Mouse (Mus musculus) spleen, adult 2 months (tissue): ENCODE results near the gene Sec61g. TPM values are rescaled to one million over a fixed set of nuclear protein-coding genes. Genes with fewer than 3 reads are reported as not detected.

Experiments used
- DNase-seq, 2 experiments: peaks; one replicate each; pipeline versions ENCODE4 v3.0.0 to v3.0.0-alpha.2; 2012 to 2021; ENCODE audit warnings: low spot score in 2 of 2, low read depth in 1 of 2
- H3K27ac ChIP-seq: fragments of 200-500 bp; 2 replicates; pipeline ENCODE4 v1.5.1; 2012; ENCODE audit warnings: low read length, inconsistent platforms; ENCODE audit not compliant: insufficient read depth
- H3K27me3 ChIP-seq: fragments of 200-500 bp; 2 replicates; pipeline ENCODE4 v1.6.1; 2012; ENCODE audit warnings: mild to moderate bottlenecking, moderate library complexity, low read length, inconsistent platforms; ENCODE audit not compliant: control insufficient read depth, insufficient read depth
- H3K36me3 ChIP-seq: fragments of 200-500 bp; 2 replicates; pipeline ENCODE4 v1.6.1; 2012; ENCODE audit warnings: mild to moderate bottlenecking, low read length, inconsistent platforms; ENCODE audit not compliant: control insufficient read depth, insufficient read depth
- H3K4me1 ChIP-seq: fragments of 200-500 bp; 2 replicates; pipeline ENCODE4 v1.6.1; 2011; ENCODE audit warnings: inconsistent platforms; ENCODE audit not compliant: control insufficient read depth, insufficient read depth, insufficient read length
- H3K4me3 ChIP-seq: fragments of 200-500 bp; 2 replicates; pipeline ENCODE4 v1.5.1; 2011; ENCODE audit warnings: mild to moderate bottlenecking, inconsistent platforms; ENCODE audit not compliant: insufficient read depth, insufficient read length; ENCODE audit errors: extremely low read depth
- CTCF ChIP-seq: fragments of 200-500 bp; IDR thresholded peaks from 2 replicates; pipeline ENCODE4 v1.5.1; 2011; ENCODE audit warnings: mild to moderate bottlenecking, inconsistent platforms; ENCODE audit not compliant: insufficient read depth, insufficient read length, insufficient replicate concordance; ENCODE audit errors: extremely low read depth
- POLR2A ChIP-seq: fragments of 200-500 bp; IDR thresholded peaks from 2 replicates; pipeline ENCODE4 v1.6.1; 2011; ENCODE audit warnings: low read depth, low read length, inconsistent platforms
- WGBS: fragments of 180-500 bp; shearing (Covaris S2); methylation state at CpG from one replicate; pipeline ENCODE4 v1.1.7; 2018; 5-methylcytosine and 5-hydroxymethylcytosine counted together
- polyA plus RNA-seq: library from polyadenylated mRNA; depleted of rRNA; stranded (reverse); fragments of >200 nt; gene quantifications from 2 replicates; pipeline ENCODE4 v1.2.3, GENCODE M21; 2012; rRNA removed

Sec61g gene
- polyA plus RNA-seq, 1 experiment: 6.6 TPM

GRCm38 (mm10) chr11:16507385-16508051 is 766 bp downstream of the Sec61g start:
- Histone ChIP-seq H3K36me3 (peaks cover 15% of the 10 kb centered on the region), H3K27ac (peak overlapping the region; percentile 69), H3K4me1 (no peaks in the 10 kb centered on the region), H3K4me3 (peak overlapping the region; percentile 84), H3K27me3 (no peaks in the 10 kb centered on the region)
- peak in 1 of 2 experiments; percentile 5 for DNase-seq
- 2% methylated on average over 26 of the region's 26 CpGs for WGBS
- no peak for TF ChIP-seq CTCF

GRCm38 (mm10) chr11:16505999-16506398 is 2.3 kb downstream of the Sec61g start:
- H3K27me3 ChIP-seq: no peaks in the 10 kb centered on the region
- WGBS: 90% methylated on average over 6 of the region's 6 CpGs

DNA sequence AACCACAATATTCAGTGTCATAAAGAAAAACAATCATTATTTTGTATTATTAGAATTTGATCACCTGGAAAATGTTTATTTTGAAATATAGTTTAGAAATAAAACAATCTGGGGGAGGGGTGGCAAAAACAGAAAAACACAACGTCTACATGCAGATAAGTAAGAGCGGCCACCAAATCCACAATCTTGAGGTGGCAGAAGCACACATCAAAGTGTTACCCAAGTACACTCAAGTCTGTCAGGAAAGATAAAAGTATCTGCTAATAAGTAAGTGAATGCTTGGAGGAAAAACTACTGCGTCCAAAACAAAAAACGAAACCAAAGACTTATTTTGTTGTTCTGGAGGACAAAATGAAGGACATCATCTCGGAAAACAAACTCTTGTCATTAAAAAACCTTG is 5.1 kb downstream of the Sec61g start:
- Histone ChIP-seq H3K36me3 (peaks cover 22% of the 10 kb centered on the region), H3K27me3 (no peaks in the 10 kb centered on the region), H3K4me1 (no peaks in the 10 kb centered on the region), H3K27ac (no peak overlapping the region), H3K4me3 (no peak overlapping the region)
- DNase-seq: no peak
- TF ChIP-seq POLR2A: no peak
- TF ChIP-seq CTCF: no peak
- WGBS: 77% methylated on average over 5 of the region's 5 CpGs

More at GRCm38 (mm10) chr11:16505999-16506398, 2.3 kb downstream of the Sec61g start:
- Histone ChIP-seq H3K4me1 (no peaks in the 10 kb centered on the region), H3K27ac (no peak overlapping the region), H3K4me3 (no peak overlapping the region), H3K36me3 (peaks cover 18% of the 10 kb centered on the region)
- TF ChIP-seq POLR2A (no peak), CTCF (no peak)
- DNase-seq: no peak

GRCm38 (mm10) chr11:16502744-16503143 is 5.5 kb downstream of the Sec61g start:
- H3K36me3 ChIP-seq: peaks cover 22% of the 10 kb centered on the region
- no peaks in the 10 kb centered on the region for H3K4me1 ChIP-seq
- no peak overlapping the region for H3K27ac ChIP-seq
- no peaks in the 10 kb centered on the region for H3K27me3 ChIP-seq
- 75% methylated on average over 3 of the region's 3 CpGs for WGBS
- H3K4me3 ChIP-seq: no peak overlapping the region
- DNase-seq: no peak
- TF ChIP-seq CTCF (no peak), POLR2A (no peak)

DNA sequence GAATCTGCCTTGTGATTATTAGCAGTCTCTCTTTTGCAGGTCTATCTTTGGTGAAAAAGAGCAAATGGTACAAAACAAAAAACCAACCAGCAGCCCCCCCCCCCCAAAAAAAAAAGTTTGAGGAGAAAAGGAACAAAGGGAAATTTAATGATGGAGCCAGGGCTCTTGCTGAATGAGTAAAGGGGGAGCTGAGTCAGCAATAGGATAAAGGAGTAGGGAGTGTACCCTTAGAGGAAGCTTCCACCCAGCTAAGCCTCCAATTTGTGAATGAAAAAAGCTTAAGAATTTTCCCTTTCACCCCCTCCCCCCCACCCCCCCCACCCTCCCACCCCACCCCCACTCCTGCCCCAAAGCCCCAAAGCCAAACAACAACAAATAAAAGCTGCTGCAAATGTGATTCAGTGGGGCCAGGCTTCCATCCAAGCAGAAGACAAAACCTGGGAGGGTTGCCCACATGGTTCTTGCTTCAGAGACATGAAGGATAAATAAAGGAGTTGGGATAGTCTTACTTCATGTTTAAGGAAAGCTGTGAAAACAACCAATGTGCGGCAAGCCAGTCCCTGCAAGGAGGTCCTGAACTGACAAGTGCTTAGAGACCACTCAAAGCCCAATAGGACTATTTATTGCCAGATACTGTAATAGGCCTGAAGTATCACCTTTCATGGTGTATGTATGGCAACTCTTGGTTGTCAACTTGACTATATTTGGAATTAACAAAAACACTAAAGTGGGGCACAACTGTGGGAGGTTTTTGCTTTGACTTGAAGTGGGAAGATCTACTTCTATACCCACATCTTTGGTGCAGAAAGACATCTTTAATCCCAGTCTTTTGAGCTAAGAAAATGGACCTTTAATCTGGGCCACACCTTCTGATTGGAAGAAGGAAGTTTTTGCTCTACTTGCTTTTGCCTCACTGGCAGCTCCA is 9.3 kb downstream of the Sec61g start:
- 93% methylated on average over 1 of the region's 1 CpGs for whole genome bisulfite sequencing
- TF ChIP-seq CTCF (no peak), POLR2A (no peak)
- peaks cover 13% of the 10 kb centered on the region for H3K36me3 ChIP-seq
- H3K4me3 ChIP-seq: no peak overlapping the region
- no peak overlapping the region for H3K27ac ChIP-seq
- no peaks in the 10 kb centered on the region for H3K4me1 ChIP-seq
- no peaks in the 10 kb centered on the region for H3K27me3 ChIP-seq
- no peak for DNase-seq

Other genes with a start within 250 kb of the Sec61g start
- 2.2 and 8.5 TPM in 2 replicates for gene Egfr, start 243.7 kb upstream of the Sec61g start, polyA plus RNA-seq